Mouse (Mus musculus) lung, embryonic 14.5 days (tissue): ENCODE measurements at regions not wholly inside any gene's neighbourhood (a gene's known extent, or its start where the extent isn't known, plus 50 kb on each side); places are given as distances from the start of the nearest gene placed in this dataset.

Experiments used
- ATAC-seq: fragments of 200-750 bp; cut with Nextera tagmentation; 2 replicates; pipeline ENCODE4 v1.8.0; 2017; ENCODE audit warnings: mild to moderate bottlenecking, moderate TSS enrichment, moderate library complexity; ENCODE audit not compliant: insufficient read depth
- DNase-seq: peaks from one replicate; pipeline ENCODE4 v3.0.0-alpha.2; 2015
- H3K27ac ChIP-seq: fragments of 300-500 bp; sonication (generic); 2 replicates; pipeline ENCODE4 v1.5.1; 2014; ENCODE audit warnings: low read depth, mild to moderate bottlenecking, moderate library complexity
- H3K27me3 ChIP-seq: fragments of 300-500 bp; sonication (generic); 2 replicates; pipeline ENCODE4 v1.6.1; 2014; ENCODE audit warnings: low read length, control low read depth; ENCODE audit not compliant: insufficient read depth
- H3K36me3 ChIP-seq: fragments of 300-500 bp; sonication (generic); 2 replicates; pipeline ENCODE4 v1.6.1; 2014; ENCODE audit warnings: control low read depth; ENCODE audit not compliant: insufficient read depth
- H3K4me1 ChIP-seq: fragments of 300-500 bp; sonication (generic); 2 replicates; pipeline ENCODE4 v1.6.1; 2014; ENCODE audit warnings: antibody characterized with exemption, control low read depth; ENCODE audit not compliant: insufficient read depth
- H3K4me2 ChIP-seq: fragments of 300-500 bp; sonication (generic); 2 replicates; pipeline ENCODE4 v1.6.1; 2014; ENCODE audit warnings: mild to moderate bottlenecking
- H3K4me3 ChIP-seq: fragments of 300-500 bp; sonication (generic); 2 replicates; pipeline ENCODE4 v1.5.1; 2014; ENCODE audit warnings: low read depth, low read length
- H3K9ac ChIP-seq: fragments of 300-500 bp; sonication (generic); 2 replicates; pipeline ENCODE4 v1.6.1; 2014
- H3K9me3 ChIP-seq: fragments of 300-500 bp; sonication (generic); 2 replicates; pipeline ENCODE4 v1.6.1; 2016; ENCODE audit warnings: low read depth, low read length, control low read depth
- CTCF ChIP-seq: IDR thresholded peaks from 2 replicates; pipeline ENCODE4 v1.5.1; 2016; ENCODE audit warnings: antibody characterized with exemption, low read depth
- WGBS: fragments of 180-500 bp; shearing (Covaris S2); extraction: QIAGEN DNeasy Blood & Tissue Kit; methylation state at CpG from one replicate; pipeline ENCODE4 v1.1.7; 2014; 5-methylcytosine and 5-hydroxymethylcytosine counted together

DNA sequence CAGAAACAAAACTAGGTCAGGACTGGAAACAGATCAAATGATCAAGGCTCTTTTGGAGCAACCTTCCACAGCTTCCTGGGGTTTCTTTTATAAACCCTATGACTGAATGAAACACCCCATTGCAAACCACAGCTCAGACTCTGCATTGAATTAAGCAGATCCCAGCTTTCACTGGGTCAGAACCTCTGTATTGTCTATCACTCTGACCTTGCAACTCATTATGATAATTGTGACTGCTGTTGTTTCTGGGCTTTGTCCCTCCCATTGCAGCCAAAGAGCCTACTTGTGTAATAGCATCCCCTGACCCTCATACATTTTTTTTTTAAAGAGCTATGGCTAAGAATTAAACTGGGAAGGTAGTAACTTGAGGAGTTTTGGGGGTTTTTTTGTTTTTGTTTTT is 388.5 kb upstream of the Sgcd start:
- Histone ChIP-seq H3K9ac (no peak overlapping the region), H3K4me2 (no peak overlapping the region), H3K27ac (no peak overlapping the region), H3K4me3 (no peak overlapping the region), H3K9me3 (no peaks in the 10 kb centered on the region), H3K4me1 (no peaks in the 10 kb centered on the region), H3K36me3 (no peaks in the 10 kb centered on the region), H3K27me3 (no peaks in the 10 kb centered on the region)
- no peak for TF ChIP-seq CTCF
- DNase-seq (no peak), ATAC-seq (no peak)

DNA sequence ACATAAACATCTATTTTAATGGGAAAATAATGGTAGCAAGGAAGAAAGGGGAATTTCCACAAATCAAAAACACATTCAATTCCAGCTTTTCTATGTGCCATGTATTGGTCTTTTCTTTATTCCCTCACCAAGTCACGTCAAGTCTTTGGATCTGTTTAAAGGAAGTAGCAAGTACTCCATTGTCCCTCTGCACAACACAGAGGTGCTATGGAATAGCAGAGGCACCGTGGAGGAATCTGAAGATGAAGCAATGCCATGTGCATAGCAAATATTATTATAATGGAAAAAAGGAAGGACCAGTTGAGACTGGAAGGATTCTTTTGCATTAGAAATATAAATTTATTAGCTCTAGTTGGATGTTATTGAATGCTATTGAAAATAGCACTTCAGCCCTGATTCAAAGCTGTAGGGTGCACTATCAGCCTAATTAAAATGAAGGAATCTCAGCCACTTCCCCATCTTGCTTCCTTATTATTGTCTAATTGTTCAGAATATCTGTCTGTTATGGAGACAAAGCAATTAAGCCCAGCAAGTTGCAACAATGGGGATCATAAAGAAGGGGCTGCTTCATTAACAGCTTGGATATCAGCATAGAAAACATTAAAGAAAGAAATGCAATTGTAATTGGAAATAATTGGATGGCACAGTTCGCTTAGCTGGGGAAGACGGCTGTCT is 362.7 kb upstream of the Sgcd start:
- DNase-seq (no peak), ATAC-seq (no peak)
- no peak for TF ChIP-seq CTCF
- Histone ChIP-seq H3K36me3 (no peaks in the 10 kb centered on the region), H3K4me2 (no peak overlapping the region), H3K9ac (no peak overlapping the region), H3K9me3 (no peaks in the 10 kb centered on the region), H3K27ac (no peak overlapping the region), H3K4me1 (no peaks in the 10 kb centered on the region), H3K27me3 (no peaks in the 10 kb centered on the region), H3K4me3 (no peak overlapping the region)
- WGBS, result 74% methylated on average over 4 of the region's 4 CpGs

DNA sequence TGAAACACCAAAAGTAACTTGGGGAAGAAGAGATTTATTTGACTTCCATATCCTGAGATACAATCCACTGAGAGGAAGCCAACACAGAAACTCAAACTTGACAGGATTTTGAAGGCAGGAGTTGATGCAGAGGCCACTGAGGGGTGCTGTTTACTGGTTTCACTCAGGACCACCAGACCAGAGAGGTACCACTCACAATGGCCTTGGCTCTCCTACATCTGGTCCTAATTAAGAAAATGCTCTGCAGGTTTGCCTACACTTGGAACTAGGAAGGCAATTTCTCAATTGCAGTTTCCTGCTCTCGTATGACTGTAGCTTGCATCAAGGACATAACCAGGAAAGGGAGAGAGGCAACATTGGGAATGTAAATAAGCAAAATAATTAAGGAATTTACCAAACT is 325.7 kb upstream of the Sgcd start:
- Histone ChIP-seq H3K27ac (no peak overlapping the region), H3K27me3 (no peaks in the 10 kb centered on the region), H3K4me1 (no peaks in the 10 kb centered on the region), H3K36me3 (no peaks in the 10 kb centered on the region), H3K9me3 (no peaks in the 10 kb centered on the region), H3K4me3 (no peak overlapping the region), H3K9ac (no peak overlapping the region), H3K4me2 (no peak overlapping the region)
- 39% methylated on average over 1 of the region's 1 CpGs for WGBS
- DNase-seq, result no peak
- TF ChIP-seq CTCF, result no peak
- no peak for ATAC-seq

DNA sequence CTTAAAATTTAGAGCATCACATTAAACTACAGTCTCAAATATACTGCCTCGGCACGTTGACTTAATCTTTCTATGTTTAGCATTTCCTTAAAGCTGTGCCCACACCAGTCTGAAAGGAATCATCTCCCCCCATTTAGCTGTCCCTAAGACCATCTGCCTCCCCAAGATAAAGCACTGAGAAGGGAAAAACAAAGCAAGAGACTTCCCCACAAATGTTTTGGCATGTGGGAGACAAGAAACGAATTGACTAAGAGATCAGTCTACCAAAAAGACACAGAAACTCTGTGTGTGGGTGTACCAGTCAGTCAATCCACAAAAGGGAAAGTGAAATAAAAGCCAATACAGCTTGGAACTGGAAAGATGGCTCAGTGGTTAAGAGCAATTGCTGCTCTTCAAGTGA is 306.6 kb upstream of the Sgcd start:
- WGBS, result 61% methylated on average over 3 of the region's 3 CpGs
- Histone ChIP-seq H3K4me1 (no peaks in the 10 kb centered on the region), H3K4me2 (no peak overlapping the region), H3K27me3 (no peaks in the 10 kb centered on the region), H3K9ac (no peak overlapping the region), H3K36me3 (no peaks in the 10 kb centered on the region), H3K27ac (no peak overlapping the region), H3K4me3 (no peak overlapping the region), H3K9me3 (no peaks in the 10 kb centered on the region)
- no peak for ATAC-seq
- DNase-seq, result no peak
- no peak for TF ChIP-seq CTCF

DNA sequence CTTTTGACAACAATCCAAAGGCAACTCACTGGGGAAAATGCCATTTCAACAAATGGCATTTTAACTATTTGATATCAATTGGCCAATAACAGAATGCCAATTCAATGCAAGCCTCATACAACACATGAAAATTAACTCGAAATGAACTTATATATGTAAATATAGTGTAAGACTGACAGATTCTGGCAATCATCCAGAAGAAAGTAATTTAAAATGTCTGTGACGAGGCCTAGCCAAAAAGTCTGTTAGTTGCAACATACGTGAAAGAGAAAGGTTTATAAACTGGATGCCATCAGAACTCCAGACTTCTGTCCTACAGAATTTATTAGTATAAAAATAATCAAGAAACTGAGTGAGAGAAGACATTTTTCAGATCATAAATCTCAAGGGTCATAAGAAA is 273.7 kb upstream of the Sgcd start:
- no peak overlapping the region for H3K27ac ChIP-seq
- ATAC-seq (no peak), DNase-seq (peak; percentile 69)
- no peak overlapping the region for H3K4me2 ChIP-seq
- H3K9ac ChIP-seq, result no peak overlapping the region
- no peaks in the 10 kb centered on the region for H3K4me1 ChIP-seq
- H3K4me3 ChIP-seq, result no peak overlapping the region
- 33% methylated on average over 3 of the region's 3 CpGs for WGBS
- no peaks in the 10 kb centered on the region for H3K9me3 ChIP-seq
- H3K27me3 ChIP-seq, result no peaks in the 10 kb centered on the region
- TF ChIP-seq CTCF, result no peak
- no peaks in the 10 kb centered on the region for H3K36me3 ChIP-seq

DNA sequence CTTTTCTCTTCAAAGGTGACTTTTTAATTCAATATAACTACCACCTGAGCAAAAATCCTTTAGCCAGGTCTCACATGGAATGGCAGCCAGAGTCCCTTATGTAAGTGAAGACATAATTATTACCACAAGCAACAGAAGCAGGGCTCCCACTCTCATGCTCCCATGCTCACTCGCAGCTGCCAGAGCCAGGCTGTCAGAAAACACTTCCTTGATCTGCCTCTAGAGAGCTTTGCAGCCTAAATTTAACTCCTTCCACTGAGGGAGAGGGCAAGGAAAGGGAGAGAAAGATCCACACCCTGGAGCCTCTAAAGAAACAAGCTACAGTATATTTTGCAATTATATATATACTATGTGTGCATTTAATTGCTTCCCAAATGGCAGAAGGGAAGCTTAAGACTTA is 272.3 kb upstream of the Sgcd start:
- ATAC-seq, result no peak
- H3K27ac ChIP-seq, result no peak overlapping the region
- no peak overlapping the region for H3K4me3 ChIP-seq
- TF ChIP-seq CTCF, result no peak
- H3K4me1 ChIP-seq, result no peaks in the 10 kb centered on the region
- WGBS, result 15% methylated on average over 1 of the region's 1 CpGs
- H3K9ac ChIP-seq, result no peak overlapping the region
- H3K9me3 ChIP-seq, result no peaks in the 10 kb centered on the region
- no peaks in the 10 kb centered on the region for H3K36me3 ChIP-seq
- DNase-seq, result peak; percentile 31
- H3K27me3 ChIP-seq, result no peaks in the 10 kb centered on the region
- H3K4me2 ChIP-seq, result no peak overlapping the region

DNA sequence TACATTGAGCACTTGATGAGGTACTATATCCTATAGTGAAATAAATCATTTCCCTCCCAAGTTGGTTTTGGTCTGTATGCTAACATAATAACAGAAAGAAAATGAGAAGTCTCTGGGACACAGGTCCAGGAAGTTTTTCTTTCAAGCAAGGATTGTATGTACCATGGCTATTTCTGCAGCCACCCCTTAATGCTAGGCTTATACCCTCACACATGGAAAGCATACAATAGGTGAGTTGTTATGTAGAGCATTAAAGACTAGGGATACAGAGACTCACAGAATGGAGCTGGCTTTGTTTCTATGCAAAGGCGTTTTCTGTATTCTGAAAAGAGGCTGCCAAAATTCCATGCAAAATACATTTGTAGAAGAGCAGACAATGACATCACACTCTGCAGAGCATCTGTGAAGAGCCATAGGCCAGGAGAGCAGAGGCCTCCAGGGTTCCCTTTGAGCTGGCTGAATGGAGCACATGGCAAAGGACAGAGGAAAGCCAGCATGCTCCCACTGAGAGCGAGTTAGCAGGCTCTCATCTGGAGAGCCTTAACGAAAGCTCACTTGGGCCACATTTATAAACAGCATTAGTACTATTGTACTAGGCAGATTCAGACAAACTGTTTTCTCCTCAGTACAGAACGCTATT is 262.0 kb upstream of the Sgcd start:
- 62% methylated on average over 4 of the region's 4 CpGs for WGBS
- no peak for DNase-seq
- Histone ChIP-seq H3K4me1 (no peaks in the 10 kb centered on the region), H3K4me2 (no peak overlapping the region), H3K4me3 (no peak overlapping the region), H3K27ac (no peak overlapping the region), H3K27me3 (no peaks in the 10 kb centered on the region), H3K9me3 (no peaks in the 10 kb centered on the region), H3K9ac (no peak overlapping the region), H3K36me3 (no peaks in the 10 kb centered on the region)
- ATAC-seq, result no peak
- TF ChIP-seq CTCF, result no peak
